Mouse (Mus musculus): ENCODE measurements around the gene Uqcr11.

DNA sequence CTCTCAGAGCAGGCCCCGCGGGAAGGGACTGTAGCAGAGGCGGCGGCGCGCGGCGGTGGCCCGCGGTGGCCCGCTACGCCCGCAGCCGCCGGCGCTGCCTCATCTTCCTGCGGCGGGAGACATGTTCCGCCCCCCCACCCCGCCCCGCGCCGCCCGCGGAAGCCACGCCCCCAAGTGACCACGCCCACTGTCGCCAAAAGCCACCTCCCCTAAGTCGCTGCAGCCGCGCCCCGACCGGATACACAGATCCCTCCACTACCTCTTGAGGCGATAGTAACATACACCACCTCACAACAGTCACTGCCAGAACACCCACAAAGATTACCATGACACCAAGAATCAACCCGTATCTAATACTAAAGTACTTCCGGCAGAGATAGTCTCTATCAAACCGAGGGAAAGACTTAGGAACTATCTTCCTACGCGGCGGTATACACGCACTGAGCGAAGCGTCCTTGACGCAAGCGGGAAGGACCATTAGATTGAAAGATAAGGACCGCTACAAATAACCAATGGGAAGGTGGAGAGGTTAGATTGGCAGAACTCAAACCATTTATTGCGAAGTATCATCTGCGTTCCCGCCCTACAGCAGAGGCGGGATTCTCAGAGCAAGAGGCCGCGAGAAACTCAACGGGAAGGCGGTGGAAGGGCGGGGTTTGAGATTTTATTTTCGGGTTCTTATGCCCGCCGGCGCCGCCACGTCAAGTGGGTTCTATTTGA, 27.0 kb upstream of the Uqcr11 start, which contains the start of gene Tcf3:
- TF ChIP-seq CTCF (IDR thresholded peaks at IDR 0.05; ENCODE audit: control insufficient read depth, insufficient read depth, insufficient read length): no peak
- no peak for TF ChIP-seq MYOG (IDR thresholded peaks at IDR 0.05; ENCODE audit: control insufficient read depth, extremely low read depth, insufficient read length)
- TF ChIP-seq MAX (IDR thresholded peaks at IDR 0.05): peak; percentile 39
- TF ChIP-seq CEBPB (IDR thresholded peaks at IDR 0.05; ENCODE audit: low read depth): peak; percentile 46
- no peak for TF ChIP-seq USF1 (IDR thresholded peaks at IDR 0.05; ENCODE audit: low read depth)

Data from C2C12 (cell line).